15 mouse cellular contexts compared by ENCODE assay signal in the genomic region with DNA sequence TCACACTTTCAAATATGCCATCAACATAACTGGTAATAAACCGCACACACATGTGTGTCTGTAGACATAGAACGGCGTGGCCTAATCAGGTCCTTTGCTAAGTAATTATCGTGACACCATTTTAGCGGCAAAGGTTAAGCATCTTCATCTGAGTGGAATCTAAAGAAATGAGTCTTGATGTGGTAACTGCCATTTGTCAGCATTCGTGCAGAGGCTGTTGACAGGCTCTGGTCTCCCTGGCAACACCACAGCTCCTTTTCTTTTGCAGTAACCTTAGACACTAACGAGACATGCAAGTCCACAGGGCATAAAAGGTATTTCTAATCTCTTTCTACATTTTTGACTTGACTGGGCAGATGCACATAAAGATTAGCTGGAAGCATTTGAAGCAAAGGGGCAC.
DNase-seq lines count a peak whose midpoint lies in the region; ATAC-seq and TF ChIP-seq lines count a peak whose summit lies in the region.
"Had no signal": no experiment of that assay in that cellular context is flagged by ENCODE, and none has a peak within 500 bp of the region (broad histone marks: within the 10 kb centered on the region; RNA-seq: fewer than 3 reads in every experiment).

No protein-coding gene starts in this region.

- WGBS in neural tube, embryonic 14.5 days, result 34% methylated on average over 7 of the region's 7 CpGs
- 19% methylated on average over 7 of the region's 7 CpGs for WGBS in forebrain, postnatal 0 days
- 63% methylated on average over 7 of the region's 7 CpGs for WGBS in cerebellum, adult 2 months

- no peak overlapping the region for H3K4me3 ChIP-seq in neural tube, embryonic 14.5 days (ENCODE audit: low read depth, low read length)
- H3K4me3 ChIP-seq in forebrain, postnatal 0 days (ENCODE audit: low read depth, low read length), result no peak overlapping the region
- no peak overlapping the region for H3K4me3 ChIP-seq in cerebellum, adult 2 months (replicated peaks; ENCODE audit: insufficient read depth, low read depth, low read length)
- H3K4me3 ChIP-seq: heart, embryonic 12.5 days; kidney, embryonic 15.5 days; liver, embryonic 12.5 days had no signal

- no peaks in the 10 kb centered on the region for H3K27me3 ChIP-seq in neural tube, embryonic 14.5 days (ENCODE audit: control insufficient read depth, insufficient read depth, low read length)
- H3K27me3 ChIP-seq in forebrain, postnatal 0 days (ENCODE audit: insufficient read depth, low read length), result no peaks in the 10 kb centered on the region
- H3K27me3 ChIP-seq in cerebellum, adult 2 months (ENCODE audit: control insufficient read depth, insufficient read depth, low read length), result no peaks in the 10 kb centered on the region
- H3K27me3 ChIP-seq: heart, embryonic 12.5 days; kidney, embryonic 15.5 days; liver, embryonic 12.5 days had no signal

- TF ChIP-seq CTCF in forebrain, postnatal 0 days (IDR thresholded peaks at IDR 0.05; ENCODE audit: low read depth), result no peak
- TF ChIP-seq CTCF in cerebellum, adult 2 months (IDR thresholded peaks at IDR 0.05; ENCODE audit: borderline replicate concordance, insufficient read depth, low read depth, low read length), result no peak

- no peak overlapping the region for H3K9ac ChIP-seq in neural tube, embryonic 14.5 days (replicated peaks; ENCODE audit: low read depth, low read length)
- H3K9ac ChIP-seq in forebrain, postnatal 0 days, result no peak overlapping the region
- H3K9ac ChIP-seq: heart, embryonic 12.5 days; kidney, embryonic 15.5 days; liver, embryonic 12.5 days had no signal

- no peaks in the 10 kb centered on the region for H3K36me3 ChIP-seq in neural tube, embryonic 14.5 days (ENCODE audit: control insufficient read depth, insufficient read depth, low read length)
- no peaks in the 10 kb centered on the region for H3K36me3 ChIP-seq in forebrain, postnatal 0 days (ENCODE audit: insufficient read depth)
- H3K36me3 ChIP-seq: heart, embryonic 12.5 days; kidney, embryonic 15.5 days; liver, embryonic 12.5 days had no signal

- no peak for TF ChIP-seq POLR2A in cerebellum, adult 2 months (IDR thresholded peaks at IDR 0.05; ENCODE audit: borderline replicate concordance, insufficient read depth, low read length)

- H3K4me2 ChIP-seq in neural tube, embryonic 14.5 days (ENCODE audit: low read depth, low read length), result no peak overlapping the region
- H3K4me2 ChIP-seq in forebrain, postnatal 0 days (ENCODE audit: low read depth), result no peak overlapping the region
- H3K4me2 ChIP-seq: heart, embryonic 12.5 days; kidney, embryonic 15.5 days; liver, embryonic 12.5 days had no signal

- peak; percentile 46; the same call in 1 of the 2 replicates for ATAC-seq in neural tube, embryonic 14.5 days (ENCODE audit: low read depth)
- ATAC-seq in forebrain, postnatal 0 days, result no peak
- ATAC-seq: liver, embryonic 12.5 days had no signal

- no peak for DNase-seq in neural tube, embryonic 10.5 days (ENCODE audit: extremely low spot score, low spot score)
- peak; percentile 38 for DNase-seq in forebrain, postnatal 0 days
- peak; percentile 53 for DNase-seq in mesoderm, embryonic 11.5 days (ENCODE audit: low read depth, low spot score)
- peak; percentile 53 for DNase-seq in retina, postnatal 1 day
- DNase-seq in cerebellum, postnatal 4 days (ENCODE audit: low spot score in 2 of 2), result no peak
- DNase-seq in cerebellum, adult 2 months, result no peak
- no peak for DNase-seq in kidney, adult 18-20 months
- DNase-seq: adrenal gland, adult 8-10 months; gastrocnemius, postnatal 14 days; lung, postnatal 10 days; right cerebral cortex, postnatal 25 days had no signal

- H3K9me3 ChIP-seq in neural tube, embryonic 14.5 days (ENCODE audit: control insufficient read depth, low read length), result no peaks in the 10 kb centered on the region
- no peaks in the 10 kb centered on the region for H3K9me3 ChIP-seq in forebrain, postnatal 0 days (ENCODE audit: low read length)
- H3K9me3 ChIP-seq: heart, embryonic 12.5 days; kidney, embryonic 15.5 days; liver, embryonic 12.5 days had no signal

- H3K27ac ChIP-seq in neural tube, embryonic 14.5 days (ENCODE audit: low read depth, low read length), result no peak overlapping the region
- H3K27ac ChIP-seq in forebrain, postnatal 0 days (ENCODE audit: low read depth, low read length), result no peak overlapping the region
- H3K27ac ChIP-seq in cerebellum, adult 2 months (ENCODE audit: insufficient read depth, low read length), result no peak overlapping the region
- H3K27ac ChIP-seq: kidney, embryonic 15.5 days; liver, embryonic 12.5 days had no signal

- peaks cover 2% of the 10 kb centered on the region; the same call in 1 of the 2 replicates for H3K4me1 ChIP-seq in neural tube, embryonic 14.5 days (ENCODE audit: control insufficient read depth, insufficient read depth, low read length)
- no peaks in the 10 kb centered on the region for H3K4me1 ChIP-seq in forebrain, postnatal 0 days (ENCODE audit: insufficient read depth)
- H3K4me1 ChIP-seq in cerebellum, adult 2 months (ENCODE audit: control insufficient read depth, insufficient read depth, low read length), result no peaks in the 10 kb centered on the region
- H3K4me1 ChIP-seq: kidney, embryonic 15.5 days; liver, embryonic 12.5 days had no signal

Comparison
In these comparisons a context has a peak if more than half of its experiments do, and no peak if none do; other contexts are left out.
1. DNase-seq: peak in forebrain, postnatal 0 days (single experiment), mesoderm, embryonic 11.5 days (single experiment) and retina, postnatal 1 day (single experiment); none in neural tube, embryonic 10.5 days (single experiment), cerebellum, postnatal 4 days (0 of 2), cerebellum, adult 2 months (0 of 2) and kidney, adult 18-20 months (single experiment).